Mouse (Mus musculus): ENCODE data around the gene Ndufs1.
"Not testable (repeated sequence)": the region's sequence is repeated elsewhere in the genome, so short reads cannot be mapped to it uniquely, and the experiment has no call there.

The Ndufs1 gene

DNA sequence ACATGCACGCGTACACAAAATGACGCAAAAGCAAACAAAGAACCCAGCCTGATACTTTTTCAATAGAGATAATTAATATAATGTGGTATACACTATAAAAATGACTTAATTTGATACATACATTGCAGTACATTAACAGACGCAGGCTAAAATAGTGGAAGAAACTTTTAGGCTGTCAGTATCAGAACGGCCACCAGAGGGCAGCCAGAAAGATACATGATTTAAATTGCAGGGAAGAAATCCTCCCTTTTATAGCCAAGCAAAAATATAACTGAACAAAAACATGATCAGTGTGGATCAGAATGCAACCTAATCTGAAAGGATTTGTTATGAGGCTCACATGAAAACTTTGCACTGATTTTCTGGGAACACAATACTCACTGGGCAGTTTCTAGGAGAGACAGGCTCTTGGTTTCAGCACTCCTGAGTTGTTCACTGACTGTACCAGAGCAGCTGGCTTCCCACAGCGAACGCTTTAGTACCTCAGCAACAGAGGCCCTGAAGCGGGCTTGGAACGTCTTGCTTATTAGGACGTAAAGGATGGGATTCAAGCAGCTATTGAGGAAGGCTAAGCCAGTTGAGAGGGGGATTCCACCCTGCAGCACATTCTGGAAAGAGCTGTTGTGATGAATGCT, 6.1 kb upstream of the Ndufs1 start:
- peak; percentile 59 for DNase-seq

GRCm38 (mm10) chr1:63182212-63182611, 5.6 kb upstream of the Ndufs1 start:
- DNase-seq, result no peak

DNA sequence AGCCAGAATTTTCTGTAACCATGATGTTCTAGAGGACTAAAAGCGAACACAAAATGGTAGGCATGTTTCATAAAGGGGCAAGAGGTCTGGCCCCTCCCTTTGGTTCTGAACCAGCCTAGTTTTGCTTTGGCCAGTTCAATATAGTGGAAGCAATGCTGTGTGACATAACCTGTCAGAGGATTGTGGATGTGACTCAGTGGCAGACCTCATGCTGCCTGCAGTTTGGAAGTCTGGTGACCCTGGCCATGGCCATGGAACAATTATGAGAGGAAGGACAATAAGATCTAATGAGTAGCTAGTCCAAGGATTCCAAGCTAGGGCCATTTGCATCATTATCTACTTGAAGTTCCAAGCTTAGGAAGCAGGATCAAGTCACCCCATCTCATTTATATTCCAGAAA, 4.8 kb upstream of the Ndufs1 start:
- DNase-seq, result no peak

DNA sequence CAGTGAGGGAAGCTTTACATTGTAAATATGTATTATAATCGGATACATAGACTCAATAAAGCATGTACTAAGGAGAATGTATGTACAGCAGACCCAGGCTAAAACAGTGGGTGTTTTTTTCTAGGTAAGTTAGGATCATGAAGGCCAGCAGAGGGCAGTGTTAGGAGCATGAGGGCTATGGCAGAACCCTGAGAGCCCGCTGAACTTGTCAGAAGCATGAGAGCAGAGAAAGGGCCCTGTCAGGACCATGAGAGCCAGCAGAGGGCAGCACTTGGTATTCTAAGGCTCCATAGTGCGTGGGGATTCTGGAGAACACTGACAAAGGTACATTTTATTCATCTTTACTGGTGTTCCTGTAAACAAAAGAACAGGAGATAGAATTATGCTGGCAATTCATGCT, 4.4 kb upstream of the Ndufs1 start:
- peak; percentile 97 for DNase-seq

- not testable (repeated sequence) for DNase-seq
These were observed 3.9 kb upstream of the Ndufs1 start for GRCm38 (mm10) chr1:63180575-63180974.

- DNase-seq, result no peak
These were observed 3.5 kb upstream of the Ndufs1 start for GRCm38 (mm10) chr1:63180122-63180521.

GRCm38 (mm10) chr1:63178308-63178707, 1.7 kb upstream of the Ndufs1 start:
- no peak for DNase-seq

DNA sequence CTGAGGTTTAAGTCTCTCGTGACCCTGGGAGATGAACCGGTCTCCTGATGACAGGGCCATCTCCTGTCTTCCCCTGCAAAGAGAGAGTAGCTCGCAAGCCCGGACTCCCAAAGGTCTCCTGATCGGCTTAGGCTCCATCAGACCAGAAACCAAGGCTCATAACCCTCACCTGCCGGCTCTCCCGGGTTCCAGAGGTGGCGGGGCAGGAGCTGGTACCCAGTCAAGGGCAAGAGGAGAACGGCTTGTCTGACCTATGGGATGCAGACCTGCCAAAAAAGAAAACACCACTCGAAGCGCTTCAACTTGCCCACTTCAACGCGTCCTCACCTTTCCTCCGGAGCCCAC, 402 bp downstream of the Ndufs1 start:
- no peak for DNase-seq

- DNase-seq, result no peak
These were observed 780 bp downstream of the Ndufs1 start for GRCm38 (mm10) chr1:63175853-63176252.

GRCm38 (mm10) chr1:63168638-63169037, 8.0 kb downstream of the Ndufs1 start:
- no peak for DNase-seq

DNA sequence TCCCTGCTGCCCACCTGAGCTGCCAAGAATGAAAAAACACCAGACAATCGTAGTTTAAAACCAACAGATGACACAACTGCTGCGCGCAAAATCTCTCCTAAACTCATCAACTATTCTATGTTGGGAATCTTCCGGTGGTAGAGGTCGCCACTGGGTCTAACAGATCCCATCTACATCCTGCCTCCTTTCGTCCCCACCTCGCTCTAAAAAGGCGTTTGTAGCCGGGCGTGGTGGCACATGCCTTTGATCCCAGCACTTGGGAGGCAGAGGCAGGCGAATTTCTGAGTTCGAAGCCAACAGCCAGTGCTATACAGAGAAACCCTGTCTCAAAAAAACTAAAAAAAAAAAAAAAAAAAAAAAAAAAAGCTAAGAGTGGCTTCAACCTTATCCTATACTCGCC, 36.4 kb downstream of the Ndufs1 start:
- no peak for DNase-seq

DNA sequence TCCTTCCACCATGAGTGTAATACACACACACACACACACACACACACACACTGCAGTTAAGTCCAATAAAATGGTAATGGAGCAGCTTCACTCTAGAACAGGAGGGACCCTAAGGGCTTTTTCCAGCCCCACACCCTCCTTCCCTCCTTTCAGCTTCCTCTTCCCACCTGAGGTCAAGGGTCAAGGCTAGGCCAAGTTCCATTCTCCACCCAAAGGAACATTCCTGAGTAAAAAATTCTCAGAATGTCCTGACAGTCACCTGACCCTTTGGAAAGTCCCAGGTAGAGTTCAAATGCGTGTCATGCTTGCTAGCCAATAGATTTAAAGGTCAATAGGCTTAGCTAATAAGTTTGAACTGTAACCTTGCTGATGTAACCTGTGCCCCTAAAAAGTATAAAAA, 38.0 kb downstream of the Ndufs1 start:
- DNase-seq, result not testable (repeated sequence)

DNA sequence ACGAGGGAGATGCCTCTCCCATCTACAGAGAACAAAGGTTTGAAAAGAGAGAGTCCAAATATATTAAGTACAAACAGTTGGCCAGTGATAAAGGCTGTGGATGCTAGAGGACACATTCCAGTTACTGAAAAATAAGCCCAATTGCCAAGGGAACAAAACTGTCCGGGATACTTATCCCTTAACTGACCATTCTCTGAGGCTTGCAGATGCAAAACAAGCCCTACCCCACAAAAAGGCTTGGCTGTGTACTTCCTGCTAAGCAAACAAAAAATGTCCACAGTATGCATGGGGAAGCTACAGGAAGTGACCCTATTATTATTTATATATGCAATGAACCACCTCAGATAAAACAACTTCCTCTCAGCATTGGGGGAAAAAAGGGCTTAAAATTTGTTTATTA, 38.7 kb downstream of the Ndufs1 start:
- no peak for DNase-seq

DNA sequence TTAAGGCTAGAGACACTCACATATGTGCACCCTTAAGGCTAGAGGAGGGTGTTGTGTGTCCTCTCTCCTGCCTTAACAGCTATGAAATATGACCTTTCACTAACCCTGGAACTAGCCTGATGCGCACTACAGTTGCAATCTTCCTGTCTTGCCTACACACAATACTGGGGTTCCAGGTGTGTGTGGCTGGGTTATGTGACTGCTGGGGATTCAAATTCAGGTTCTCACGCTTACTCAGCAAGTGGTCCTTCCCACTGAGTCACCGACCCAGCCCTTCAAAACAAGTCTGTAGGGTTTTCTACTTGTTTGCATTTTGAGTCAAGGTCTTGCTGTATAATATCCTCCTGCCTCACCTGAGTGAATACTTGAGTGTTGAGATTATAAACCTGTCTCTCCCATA, 42.1 kb downstream of the Ndufs1 start:
- DNase-seq, result no peak

GRCm38 (mm10) chr1:63131766-63132165, 44.9 kb downstream of the Ndufs1 start:
- DNase-seq, result no peak

DNA sequence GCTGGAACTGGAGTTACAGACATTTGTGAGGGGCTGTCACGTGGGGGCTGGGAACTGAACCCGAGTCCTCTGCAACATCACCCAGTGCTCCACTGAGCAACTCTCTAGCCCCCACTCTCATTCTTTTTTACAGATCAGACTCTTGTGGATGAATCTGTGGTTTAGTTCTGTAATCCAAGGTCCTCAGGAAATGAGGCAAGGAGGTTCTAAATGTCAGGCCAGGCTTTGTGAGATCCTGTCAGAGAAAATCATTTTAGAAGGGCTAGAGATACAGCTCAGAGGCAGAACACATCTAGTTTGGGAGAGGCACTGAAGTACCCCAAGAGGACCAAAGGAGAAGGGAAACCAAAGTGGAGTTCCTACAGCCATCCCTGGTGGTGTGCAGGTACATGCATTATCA, 45.8 kb downstream of the Ndufs1 start:
- DNase-seq, result no peak

DNA sequence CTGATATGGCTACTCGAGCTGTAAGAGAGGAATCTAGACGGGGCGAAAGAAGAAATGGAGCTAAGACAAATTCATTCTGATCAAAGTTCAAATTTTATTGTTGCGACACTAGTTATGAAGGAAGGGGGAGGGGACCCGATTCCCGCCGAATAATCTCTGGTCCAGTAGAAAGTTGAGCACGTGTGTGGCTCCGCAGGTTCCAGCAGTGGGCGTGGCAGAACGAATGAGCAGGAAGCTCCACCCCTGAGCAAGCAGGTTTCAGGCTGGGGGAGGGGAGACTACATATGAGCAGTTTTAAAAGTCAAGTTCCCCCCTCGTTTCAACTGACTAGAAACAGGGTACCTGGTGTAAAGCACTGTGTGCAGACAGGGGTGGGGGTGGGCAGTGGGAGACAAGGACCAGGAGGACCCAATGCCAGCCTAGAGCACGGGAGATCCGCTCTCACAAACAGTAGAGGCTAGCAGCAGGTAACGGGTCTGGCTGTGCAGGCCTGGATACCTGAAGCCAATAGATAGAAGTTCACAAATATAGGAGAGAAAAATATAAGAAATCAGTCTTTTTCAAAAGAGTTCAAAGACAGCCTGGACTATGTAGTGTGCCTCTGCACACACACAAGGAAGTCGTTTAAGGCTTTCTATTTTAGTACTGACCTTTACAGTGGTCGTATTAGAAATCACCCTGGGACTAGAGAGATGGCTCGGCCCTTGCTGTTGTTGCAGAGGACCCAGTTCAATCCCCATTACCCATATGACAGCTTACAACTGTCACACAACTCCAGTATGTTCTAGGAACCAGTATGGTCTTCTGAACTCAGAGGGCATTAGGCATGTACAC, 46.6 kb downstream of the Ndufs1 start:
- peak; percentile 40 for DNase-seq

GRCm38 (mm10) chr1:63129273-63129672, 47.4 kb downstream of the Ndufs1 start:
- DNase-seq, result peak; percentile 21

DNA sequence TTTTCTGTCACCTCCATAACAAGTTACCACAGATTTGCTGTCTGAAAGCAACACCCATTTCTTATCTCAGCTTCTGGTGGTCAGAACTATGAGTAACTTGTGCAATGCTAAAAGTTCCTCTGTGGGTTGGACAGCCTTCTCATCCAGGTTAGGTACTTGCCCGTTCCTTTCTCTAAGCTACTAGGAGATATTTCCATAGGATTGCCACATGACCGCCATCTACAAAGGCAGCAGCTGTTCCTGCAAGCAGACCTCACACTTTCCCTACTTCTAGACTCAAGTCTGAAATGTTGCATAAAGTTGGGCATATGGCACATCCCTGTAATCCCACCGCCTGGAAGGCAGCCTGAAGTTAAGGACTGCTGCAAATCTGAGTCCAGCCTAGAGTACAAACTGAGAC, 50.4 kb downstream of the Ndufs1 start:
- no peak for DNase-seq

- DNase-seq, result no peak
These were observed 52.7 kb downstream of the Ndufs1 start for GRCm38 (mm10) chr1:63123823-63124450.

- no peak for DNase-seq
These were observed 54.6 kb downstream of the Ndufs1 start for GRCm38 (mm10) chr1:63122005-63122404.

DNA sequence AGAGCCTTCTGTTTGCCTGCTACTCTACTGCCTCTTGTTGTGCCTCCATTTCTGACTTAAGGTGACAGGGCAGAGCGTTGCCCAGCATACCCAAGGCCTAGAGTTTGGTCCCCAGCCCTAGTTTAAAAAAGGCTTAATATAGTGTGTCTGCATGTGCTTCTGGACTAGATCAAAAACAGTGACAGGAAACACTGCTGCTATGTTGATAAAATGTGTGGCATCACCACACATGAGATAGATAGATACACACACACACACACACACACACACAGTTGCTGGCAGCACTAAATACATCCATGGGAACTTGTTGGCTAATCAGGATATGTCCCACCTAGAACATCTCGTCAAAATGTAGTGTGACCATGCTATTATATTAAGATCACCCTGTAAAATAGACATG, 56.3 kb downstream of the Ndufs1 start:
- DNase-seq, result no peak

- no peak for DNase-seq
These were observed 57.0 kb downstream of the Ndufs1 start for GRCm38 (mm10) chr1:63119675-63120074.

GRCm38 (mm10) chr1:63115540-63115939, 61.1 kb downstream of the Ndufs1 start:
- no peak for DNase-seq
